Mouse (Mus musculus) lung, postnatal 0 days (tissue): ENCODE results near the gene Lingo4. TPM values are rescaled to one million over a fixed set of nuclear protein-coding genes. Genes with fewer than 3 reads are reported as not detected.

Experiments
- ATAC-seq: fragments of 200-750 bp; cut with Nextera tagmentation; 2 replicates; pipeline ENCODE4 v1.8.0; 2017; ENCODE audit warnings: moderate library complexity
- DNase-seq: peaks from one replicate; pipeline ENCODE4 v3.0.0-alpha.2; 2016; ENCODE audit warnings: low spot score
- H3K27ac ChIP-seq: fragments of 300-500 bp; sonication (generic); 2 replicates; pipeline ENCODE4 v1.5.1; 2014; ENCODE audit warnings: antibody characterized with exemption, mild to moderate bottlenecking, low read length, mixed read lengths
- H3K27me3 ChIP-seq: fragments of 300-500 bp; sonication (generic); replicated peaks from 2 replicates; pipeline ENCODE4 v1.6.1; 2014; ENCODE audit warnings: low read length, mixed read lengths; ENCODE audit not compliant: insufficient read depth
- H3K36me3 ChIP-seq: fragments of 300-500 bp; sonication (generic); 2 replicates; pipeline ENCODE4 v1.6.1; 2014; ENCODE audit warnings: low read length, mixed read lengths; ENCODE audit not compliant: insufficient read depth
- H3K4me1 ChIP-seq: fragments of 300-500 bp; sonication (generic); 2 replicates; pipeline ENCODE4 v1.6.1; 2014; ENCODE audit warnings: antibody characterized with exemption, low read depth, low read length, mixed read lengths; ENCODE audit not compliant: insufficient read depth
- H3K4me2 ChIP-seq: fragments of 300-500 bp; sonication (generic); replicated peaks from 2 replicates; pipeline ENCODE4 v1.6.1; 2014; ENCODE audit warnings: low read depth, mild to moderate bottlenecking, low read length, moderate library complexity, mixed read lengths
- H3K4me3 ChIP-seq: fragments of 300-500 bp; sonication (generic); 2 replicates; pipeline ENCODE4 v1.5.1; 2014; ENCODE audit warnings: low read depth, low read length
- H3K9ac ChIP-seq: fragments of 300-500 bp; sonication (generic); replicated peaks from 2 replicates; pipeline ENCODE4 v1.6.1; 2014; ENCODE audit warnings: low read depth, mild to moderate bottlenecking
- H3K9me3 ChIP-seq: fragments of 300-500 bp; sonication (generic); 2 replicates; pipeline ENCODE4 v1.6.1; 2016; ENCODE audit warnings: low read length, mixed read lengths
- CTCF ChIP-seq: IDR thresholded peaks from 2 replicates; pipeline ENCODE4 v1.5.1; 2016; ENCODE audit warnings: antibody characterized with exemption, mild to moderate bottlenecking
- EP300 ChIP-seq: IDR thresholded peaks from 2 replicates; pipeline ENCODE4 v1.6.1; 2016; ENCODE audit warnings: antibody characterized with exemption, mild to moderate bottlenecking, control low read depth
- WGBS: fragments of 180-500 bp; shearing (Covaris S2); extraction: QIAGEN DNeasy Blood & Tissue Kit; methylation state at CpG from one replicate; pipeline ENCODE4 v1.1.7; 2014; 5-methylcytosine and 5-hydroxymethylcytosine counted together
- polyA plus RNA-seq: library from polyadenylated mRNA; unstranded; fragments of >200 nt; fragmentation: Nextera tagmentation; extraction: Ambion mirVana; gene quantifications from 2 replicates; pipeline ENCODE4 v1.2.1, GENCODE M21; 2015

Gene Lingo4
- 0.26 and 0.42 TPM in 2 replicates for polyA plus RNA-seq

DNA sequence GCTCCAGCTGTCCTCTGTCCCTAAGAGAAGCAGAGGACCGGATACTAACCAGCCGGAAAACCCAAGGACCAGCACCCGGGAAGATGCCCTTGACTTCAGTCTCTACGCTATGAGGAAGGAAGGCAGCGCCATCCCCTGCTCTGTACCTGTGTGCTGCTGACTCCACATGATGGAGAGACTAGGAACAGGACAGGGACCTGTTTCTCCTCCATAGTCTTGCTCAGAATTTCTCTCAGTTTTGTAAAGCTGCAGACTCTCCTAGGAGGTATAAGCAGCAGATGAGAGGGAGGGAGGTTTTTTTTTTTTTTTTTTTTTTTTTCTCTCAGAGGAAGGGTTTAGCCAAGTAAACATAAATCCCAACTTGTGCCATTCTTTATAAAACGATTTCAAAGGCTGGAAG lies at the start of gene Lingo4:
TSS of gene Lingo4 (plus strand) at position 301 of the 400 bp plus-strand sequence.
- no peak for DNase-seq
- no peak within 1 kb of the TSS for H3K27ac ChIP-seq
- H3K4me3 ChIP-seq: no peak within 1 kb of the TSS
- no peak within 1 kb of the TSS for H3K9ac ChIP-seq
- peak within 1 kb of the TSS; percentile 35 for H3K4me2 ChIP-seq
- H3K9me3 ChIP-seq: no peaks in the 10 kb centered on the region
- no peak for TF ChIP-seq CTCF
- no peak for TF ChIP-seq EP300
- H3K27me3 ChIP-seq: no peaks in the 10 kb centered on the region
- ATAC-seq: no peak
- no peaks in the 10 kb centered on the region for H3K4me1 ChIP-seq
- WGBS: 69% methylated on average over 6 of the region's 6 CpGs
- no peaks in the 10 kb centered on the region for H3K36me3 ChIP-seq

DNA sequence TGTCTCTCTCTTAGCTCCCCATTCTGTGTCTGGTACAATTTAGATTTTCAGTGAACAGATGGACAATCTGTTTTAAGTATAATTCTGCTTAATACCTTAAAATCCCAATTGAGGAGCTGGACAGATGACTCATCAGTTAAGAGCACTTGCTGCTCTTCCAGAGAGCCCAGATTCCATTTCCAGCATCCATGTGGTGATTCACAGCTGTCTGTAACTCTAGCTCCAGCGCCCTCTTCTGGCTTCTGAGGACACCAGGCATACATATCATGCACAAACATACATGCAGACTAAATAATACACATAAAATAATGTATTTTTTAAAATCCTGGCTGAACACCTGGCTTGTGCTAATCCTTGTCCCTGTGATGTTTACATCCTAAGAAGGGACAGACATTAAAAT lies 37.5 kb upstream of the Lingo4 start:
- Histone ChIP-seq H3K4me3 (no peak overlapping the region), H3K27ac (no peak overlapping the region), H3K27me3 (0 out of 2 replicates have a peak, but pooled peaks cover 5% of the 10 kb centered on the region), H3K36me3 (no peaks in the 10 kb centered on the region), H3K4me2 (no peak overlapping the region), H3K4me1 (no peaks in the 10 kb centered on the region; the same call in 1 of the 2 replicates), H3K9me3 (peaks cover 3% of the 10 kb centered on the region; the same call in 1 of the 2 replicates), H3K9ac (no peak overlapping the region)
- ATAC-seq: no peak
- TF ChIP-seq EP300 (no peak), CTCF (peak; percentile 65)
- peak; percentile 51 for DNase-seq
- WGBS: 0% methylated on average over 1 of the region's 1 CpGs

GRCm38 (mm10) chr3:94362138-94362537 lies 36.2 kb upstream of the Lingo4 start, which contains the start of gene C2cd4d:
C2cd4d (plus strand) TSS chr3:94362438.
- H3K27me3 ChIP-seq: 0 out of 2 replicates have a peak, but pooled peaks cover 5% of the 10 kb centered on the region
- ATAC-seq (no peak), DNase-seq (no peak)
- peak within 1 kb of the TSS; percentile 38 for H3K4me3 ChIP-seq
- peak within 1 kb of the TSS; percentile 79 for H3K4me2 ChIP-seq
- no peaks in the 10 kb centered on the region; the same call in 1 of the 2 replicates for H3K4me1 ChIP-seq
- no peak within 1 kb of the TSS for H3K27ac ChIP-seq
- no peaks in the 10 kb centered on the region for H3K36me3 ChIP-seq
- TF ChIP-seq CTCF: no peak
- TF ChIP-seq EP300: no peak
- peaks cover 3% of the 10 kb centered on the region; the same call in 1 of the 2 replicates for H3K9me3 ChIP-seq
- no peak within 1 kb of the TSS for H3K9ac ChIP-seq
- WGBS: 54% methylated on average over 7 of the region's 7 CpGs

- Histone ChIP-seq H3K4me1 (no peaks in the 10 kb centered on the region; the same call in 1 of the 2 replicates), H3K4me3 (peak overlapping the region; percentile 38), H3K27me3 (0 out of 2 replicates have a peak, but pooled peaks cover 5% of the 10 kb centered on the region), H3K9me3 (peaks cover 3% of the 10 kb centered on the region; the same call in 1 of the 2 replicates), H3K36me3 (no peaks in the 10 kb centered on the region), H3K9ac (peak overlapping the region; percentile 44; the same call in 1 of the 2 replicates), H3K4me2 (peak overlapping the region; percentile 79), H3K27ac (no peak overlapping the region)
- 8% methylated on average over 72 of the region's 97 CpGs for WGBS
- no peak for TF ChIP-seq CTCF
- TF ChIP-seq EP300: no peak
- DNase-seq (peak; percentile 46), ATAC-seq (peak; percentile 69)
Measured at GRCm38 (mm10) chr3:94363291-94364153, 34.8 kb upstream of the Lingo4 start.

DNA sequence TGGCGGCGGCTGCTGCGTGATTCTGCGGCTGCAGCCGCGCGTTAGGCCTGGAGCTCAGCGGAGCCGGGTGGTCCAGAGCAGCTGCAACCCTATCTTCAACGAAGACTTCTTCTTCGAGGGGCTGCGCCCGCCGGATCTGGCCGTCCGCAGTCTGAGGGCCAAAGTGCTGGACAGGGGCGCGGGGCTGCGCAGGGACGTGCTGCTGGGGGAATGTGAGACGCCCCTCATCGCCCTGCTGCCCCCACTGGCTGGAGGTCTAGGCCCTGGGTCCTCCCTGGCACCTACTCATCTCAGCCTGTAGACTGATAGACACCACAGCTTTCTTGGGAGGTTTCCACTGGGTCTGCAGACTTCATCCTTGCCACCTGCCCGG lies 34.2 kb upstream of the Lingo4 start:
- 0 out of 2 replicates have a peak, but pooled peaks have one; percentile 5 for ATAC-seq
- WGBS: 4% methylated on average over 20 of the region's 23 CpGs

DNA sequence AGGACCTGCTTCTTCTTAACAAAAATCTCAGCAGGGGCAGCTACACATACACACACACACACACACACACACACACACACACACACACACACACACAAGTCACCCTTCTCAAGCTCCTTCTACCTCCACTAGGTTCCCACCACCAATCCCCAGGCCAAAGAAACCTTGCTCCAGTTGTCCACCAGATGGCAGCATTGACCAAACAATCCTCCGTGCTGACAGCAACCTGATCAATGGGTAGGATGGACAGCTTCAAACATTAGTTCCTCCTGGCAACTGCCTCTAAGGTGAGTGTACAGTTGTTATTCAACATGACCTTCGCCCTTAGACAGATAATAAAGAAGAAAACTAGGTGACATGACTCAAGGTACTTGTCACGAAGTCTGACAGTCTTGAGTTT lies 31.6 kb upstream of the Lingo4 start:
- no peak overlapping the region for H3K9ac ChIP-seq
- WGBS: 11% methylated on average over 3 of the region's 3 CpGs
- ATAC-seq (no peak), DNase-seq (peak; percentile 85)
- no peak overlapping the region for H3K27ac ChIP-seq
- H3K36me3 ChIP-seq: no peaks in the 10 kb centered on the region
- H3K4me3 ChIP-seq: no peak overlapping the region
- peaks cover 3% of the 10 kb centered on the region; the same call in 1 of the 2 replicates for H3K9me3 ChIP-seq
- TF ChIP-seq CTCF (peak; percentile 95), EP300 (no peak)
- H3K4me2 ChIP-seq: no peak overlapping the region
- H3K4me1 ChIP-seq: no peaks in the 10 kb centered on the region; the same call in 1 of the 2 replicates
- 0 out of 2 replicates have a peak, but pooled peaks cover 5% of the 10 kb centered on the region for H3K27me3 ChIP-seq

More for the DNA sequence above, 34.2 kb upstream of the Lingo4 start:
- peaks cover 3% of the 10 kb centered on the region; the same call in 1 of the 2 replicates for H3K9me3 ChIP-seq
- 0 out of 2 replicates have a peak, but pooled peaks cover 5% of the 10 kb centered on the region for H3K27me3 ChIP-seq
- no peak overlapping the region for H3K27ac ChIP-seq
- no peak for TF ChIP-seq CTCF
- no peak for TF ChIP-seq EP300
- 0 out of 2 replicates have a peak overlapping the region, but pooled peaks have one; percentile 44 for H3K9ac ChIP-seq
- no peak for DNase-seq
- no peaks in the 10 kb centered on the region; the same call in 1 of the 2 replicates for H3K4me1 ChIP-seq
- peak overlapping the region; percentile 38 for H3K4me3 ChIP-seq
- H3K36me3 ChIP-seq: no peaks in the 10 kb centered on the region
- H3K4me2 ChIP-seq: peak overlapping the region; percentile 79
